ENCODE assay signal across 8 mouse cellular contexts in the genomic region with DNA sequence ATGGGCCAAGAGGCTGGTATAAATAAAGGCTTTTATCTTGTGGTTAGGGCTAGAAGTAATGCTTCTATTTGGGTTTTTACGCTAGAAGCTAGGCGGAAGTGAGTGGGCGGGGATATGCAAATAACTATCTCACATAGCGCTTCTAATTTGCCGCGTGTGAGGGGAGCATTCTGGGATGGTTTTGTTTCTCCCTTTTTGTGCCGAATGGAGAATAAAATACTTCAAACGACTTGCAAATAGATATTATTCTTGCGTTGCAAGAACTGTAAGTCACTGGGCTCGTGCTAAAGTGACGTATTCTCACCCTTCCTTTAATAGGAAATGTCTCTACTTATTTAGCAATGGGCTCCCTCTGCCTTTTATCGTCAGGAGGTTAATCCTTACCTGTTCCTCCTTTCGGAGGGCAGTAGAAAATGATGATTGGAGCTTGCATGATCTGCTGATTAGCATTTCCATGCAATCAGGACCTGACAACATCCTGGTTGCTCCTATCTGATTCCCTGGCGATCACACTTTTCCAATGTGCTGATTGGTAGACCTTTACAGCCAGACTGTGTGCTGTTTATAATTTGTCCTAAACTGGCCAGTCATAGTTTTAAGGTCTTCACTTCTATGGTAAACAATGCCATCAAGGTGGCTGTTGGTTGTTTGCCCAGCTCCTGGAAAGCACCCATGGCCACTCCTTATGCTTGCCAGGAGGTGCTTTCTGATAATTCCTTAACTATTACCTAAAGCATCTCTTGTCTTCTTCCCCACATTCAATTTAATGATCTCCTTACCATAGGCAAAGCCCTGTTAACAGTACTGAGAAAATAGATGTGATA. TPM values are rescaled to one million over a fixed set of nuclear protein-coding genes. Genes with fewer than 3 reads are reported as not detected.
DNase-seq lines count a peak whose midpoint lies in the region; ATAC-seq lines count a peak whose summit lies in the region.

No protein-coding gene starts in this region.

- H3K4me1 ChIP-seq in intestine, embryonic 16.5 days (ENCODE audit: control insufficient read depth, insufficient read depth, low read length), result peaks cover 23% of the 10 kb centered on the region
- peaks cover 47% of the 10 kb centered on the region for H3K4me1 ChIP-seq in limb, embryonic 10.5 days
- peaks cover 19% of the 10 kb centered on the region for H3K4me1 ChIP-seq in midbrain, embryonic 11.5 days (ENCODE audit: control insufficient read depth, insufficient read depth, low read length)

- H3K9ac ChIP-seq in intestine, embryonic 16.5 days (ENCODE audit: low read depth, low read length), result peak overlapping the region; percentile 48
- peak overlapping the region; percentile 76 for H3K9ac ChIP-seq in midbrain, embryonic 11.5 days (ENCODE audit: low read length)

- peak overlapping the region; percentile 37 for H3K4me3 ChIP-seq in intestine, embryonic 16.5 days (ENCODE audit: low read length)
- peak overlapping the region; percentile 43 for H3K4me3 ChIP-seq in limb, embryonic 10.5 days
- H3K4me3 ChIP-seq in midbrain, embryonic 11.5 days (ENCODE audit: low read depth, low read length), result peak overlapping the region; percentile 28

- H3K27ac ChIP-seq in intestine, embryonic 16.5 days (ENCODE audit: low read length), result peak overlapping the region; percentile 86
- H3K27ac ChIP-seq in limb, embryonic 10.5 days, result peak overlapping the region; percentile 93
- H3K27ac ChIP-seq in midbrain, embryonic 11.5 days (ENCODE audit: low read depth, low read length), result peak overlapping the region; percentile 92

- ATAC-seq in granulocyte monocyte progenitor cell, adult 5-6 weeks (replicated peaks; ENCODE audit: poor library complexity, severe bottlenecking), result peak; percentile 65
- peak; percentile 81 for ATAC-seq in intestine, embryonic 16.5 days
- ATAC-seq in midbrain, embryonic 11.5 days (ENCODE audit: low FRiP score), result peak; percentile 72

- DNase-seq in urinary bladder, postnatal 25 days (ENCODE audit: low spot score), result peak; percentile 65
- no peak for DNase-seq in urinary bladder, adult 2 months (ENCODE audit: low spot score)
- DNase-seq in embryo, embryonic 11.5 days (ENCODE audit: low read depth, low spot score), result peak; percentile 82
- peak; percentile 81 for DNase-seq in limb, embryonic 10.5 days (ENCODE audit: low spot score)
- peak; percentile 99 for DNase-seq in midbrain, embryonic 11.5 days (ENCODE audit: low spot score, missing footprints)
- DNase-seq in right cerebral cortex, postnatal 4 days, result peak; percentile 72

- WGBS in intestine, embryonic 16.5 days, result under 1% methylated on average over 14 of the region's 14 CpGs
- WGBS in limb, embryonic 10.5 days, result under 1% methylated on average over 14 of the region's 14 CpGs
- WGBS in midbrain, embryonic 11.5 days, result under 1% methylated on average over 14 of the region's 14 CpGs

- peak overlapping the region; percentile 58 for H3K4me2 ChIP-seq in intestine, embryonic 16.5 days (ENCODE audit: low read depth, low read length)
- peak overlapping the region; percentile 47 for H3K4me2 ChIP-seq in midbrain, embryonic 11.5 days

- no peaks in the 10 kb centered on the region for H3K36me3 ChIP-seq in intestine, embryonic 16.5 days (ENCODE audit: control insufficient read depth, insufficient read depth, low read length)
- no peaks in the 10 kb centered on the region for H3K36me3 ChIP-seq in limb, embryonic 10.5 days
- H3K36me3 ChIP-seq in midbrain, embryonic 11.5 days (ENCODE audit: control insufficient read depth, insufficient read depth, low read length), result no peaks in the 10 kb centered on the region

- no peaks in the 10 kb centered on the region for H3K27me3 ChIP-seq in intestine, embryonic 16.5 days (replicated peaks; ENCODE audit: control insufficient read depth, insufficient read depth, low read length)
- H3K27me3 ChIP-seq in limb, embryonic 10.5 days (ENCODE audit: low read depth, poor library complexity, severe bottlenecking), result no peaks in the 10 kb centered on the region
- no peaks in the 10 kb centered on the region for H3K27me3 ChIP-seq in midbrain, embryonic 11.5 days (ENCODE audit: control insufficient read depth, insufficient read depth, low read length)

- no peaks in the 10 kb centered on the region for H3K9me3 ChIP-seq in intestine, embryonic 16.5 days (ENCODE audit: control insufficient read depth, low read length)
- H3K9me3 ChIP-seq in limb, embryonic 10.5 days (replicated peaks), result no peaks in the 10 kb centered on the region
- no peaks in the 10 kb centered on the region for H3K9me3 ChIP-seq in midbrain, embryonic 11.5 days (ENCODE audit: control insufficient read depth, low read length)

RNA-seq across cellular contexts. Expression of a gene that starts 2.7 kb away (rescaled TPM):
- polyA plus RNA-seq in urinary bladder, adult 2 months (2012; rRNA removed), result 17.9 and 25.8 TPM in 2 replicates
- total RNA-seq in granulocyte monocyte progenitor cell, adult 5-6 weeks (2014; fragmentation: Nextera tagmentation), result 15.1 and 48.9 TPM in 2 replicates
- 10.4 and 24.9 TPM in 2 replicates for total RNA-seq in granulocyte monocyte progenitor cell, adult 5-6 weeks (2017)
- 38.6 and 44.8 TPM in 2 replicates for polyA plus RNA-seq in intestine, embryonic 16.5 days (2015; fragmentation: Nextera tagmentation; extraction: Ambion mirVana)
- 35.8 and 38.6 TPM in 2 replicates for polyA plus RNA-seq in limb, embryonic 10.5 days (2016; fragmentation: Nextera tagmentation; extraction: Ambion mirVana)
- 53.5 and 57.7 TPM in 2 replicates for polyA plus RNA-seq in midbrain, embryonic 11.5 days (2014; fragmentation: Nextera tagmentation; extraction: Ambion mirVana)

RNA-seq across cellular contexts. Expression of a gene that starts 13.8 kb away (rescaled TPM):
- 18.0 and 19.4 TPM in 2 replicates for polyA plus RNA-seq in urinary bladder, adult 2 months (2012; rRNA removed)
- 2.0 and 11.4 TPM in 2 replicates for total RNA-seq in granulocyte monocyte progenitor cell, adult 5-6 weeks (2014; fragmentation: Nextera tagmentation)
- 9.4 TPM in 2 replicates for total RNA-seq in granulocyte monocyte progenitor cell, adult 5-6 weeks (2017)
- 8.0 and 8.6 TPM in 2 replicates for polyA plus RNA-seq in intestine, embryonic 16.5 days (2015; fragmentation: Nextera tagmentation; extraction: Ambion mirVana)
- 5.3 and 6.0 TPM in 2 replicates for polyA plus RNA-seq in limb, embryonic 10.5 days (2016; fragmentation: Nextera tagmentation; extraction: Ambion mirVana)
- polyA plus RNA-seq in midbrain, embryonic 11.5 days (2014; fragmentation: Nextera tagmentation; extraction: Ambion mirVana), result 8.8 and 9.8 TPM in 2 replicates

RNA-seq across cellular contexts. Expression of a gene that starts 15.0 kb away (rescaled TPM):
- polyA plus RNA-seq in urinary bladder, adult 2 months (2012; rRNA removed), result 163 and 180 TPM in 2 replicates
- 59.2 and 63.1 TPM in 2 replicates for total RNA-seq in granulocyte monocyte progenitor cell, adult 5-6 weeks (2014; fragmentation: Nextera tagmentation)
- total RNA-seq in granulocyte monocyte progenitor cell, adult 5-6 weeks (2017), result 7.2 and 8.6 TPM in 2 replicates
- 65.8 TPM in 2 replicates for polyA plus RNA-seq in intestine, embryonic 16.5 days (2015; fragmentation: Nextera tagmentation; extraction: Ambion mirVana)
- polyA plus RNA-seq in limb, embryonic 10.5 days (2016; fragmentation: Nextera tagmentation; extraction: Ambion mirVana), result 51.1 and 72.1 TPM in 2 replicates
- polyA plus RNA-seq in midbrain, embryonic 11.5 days (2014; fragmentation: Nextera tagmentation; extraction: Ambion mirVana), result 72.4 and 73.5 TPM in 2 replicates

RNA-seq across cellular contexts. Expression of a gene that starts 21.7 kb away (rescaled TPM):
- polyA plus RNA-seq in urinary bladder, adult 2 months (2012; rRNA removed), result 26.8 and 28.5 TPM in 2 replicates
- 10.3 and 11.7 TPM in 2 replicates for total RNA-seq in granulocyte monocyte progenitor cell, adult 5-6 weeks (2014; fragmentation: Nextera tagmentation)
- 9.4 and 9.8 TPM in 2 replicates for total RNA-seq in granulocyte monocyte progenitor cell, adult 5-6 weeks (2017)
- 13.6 and 13.7 TPM in 2 replicates for polyA plus RNA-seq in intestine, embryonic 16.5 days (2015; fragmentation: Nextera tagmentation; extraction: Ambion mirVana)
- polyA plus RNA-seq in limb, embryonic 10.5 days (2016; fragmentation: Nextera tagmentation; extraction: Ambion mirVana), result 10.3 and 10.8 TPM in 2 replicates
- 6.0 and 7.3 TPM in 2 replicates for polyA plus RNA-seq in midbrain, embryonic 11.5 days (2014; fragmentation: Nextera tagmentation; extraction: Ambion mirVana)

RNA-seq across cellular contexts. Expression of a gene that starts 27.8 kb away (rescaled TPM):
- polyA plus RNA-seq in urinary bladder, adult 2 months (2012; rRNA removed), result 3.6 and 4.1 TPM in 2 replicates
- total RNA-seq in granulocyte monocyte progenitor cell, adult 5-6 weeks (2014; fragmentation: Nextera tagmentation), result 80.2 and 105 TPM in 2 replicates
- 102 and 122 TPM in 2 replicates for total RNA-seq in granulocyte monocyte progenitor cell, adult 5-6 weeks (2017)
- polyA plus RNA-seq in intestine, embryonic 16.5 days (2015; fragmentation: Nextera tagmentation; extraction: Ambion mirVana), result 114 and 139 TPM in 2 replicates
- 214 and 217 TPM in 2 replicates for polyA plus RNA-seq in limb, embryonic 10.5 days (2016; fragmentation: Nextera tagmentation; extraction: Ambion mirVana)
- 169 and 171 TPM in 2 replicates for polyA plus RNA-seq in midbrain, embryonic 11.5 days (2014; fragmentation: Nextera tagmentation; extraction: Ambion mirVana)
